Mouse (Mus musculus) liver, adult 2 months (tissue): ENCODE results near the gene Eif2a. TPM values are rescaled to one million over a fixed set of nuclear protein-coding genes. Genes with fewer than 3 reads are reported as not detected.

Experiments
- DNase-seq: peaks from one replicate; pipeline ENCODE4 v3.0.0-alpha.2; 2011; ENCODE audit warnings: low read depth, low spot score; ENCODE audit errors: extremely low read depth
- H3K27ac ChIP-seq: fragments of 200-500 bp; replicated peaks from 2 replicates; pipeline ENCODE4 v1.5.1; 2012; ENCODE audit warnings: low read depth, mild to moderate bottlenecking, control low read depth, inconsistent platforms, low read length; ENCODE audit not compliant: insufficient read depth
- H3K27me3 ChIP-seq: fragments of 200-500 bp; 2 replicates; pipeline ENCODE4 v1.6.1; 2012; ENCODE audit warnings: mild to moderate bottlenecking, moderate library complexity, low read length, inconsistent platforms; ENCODE audit not compliant: control insufficient read depth, insufficient read depth
- H3K36me3 ChIP-seq: fragments of 200-500 bp; 2 replicates; pipeline ENCODE4 v1.6.1; 2012; ENCODE audit warnings: low read length, inconsistent platforms; ENCODE audit not compliant: control insufficient read depth, insufficient read depth
- H3K4me1 ChIP-seq: fragments of 200-500 bp; 2 replicates; pipeline ENCODE4 v1.6.1; 2011; ENCODE audit warnings: low read length; ENCODE audit not compliant: control insufficient read depth, insufficient read depth
- H3K4me3 ChIP-seq: fragments of 200-500 bp; 2 replicates; pipeline ENCODE4 v1.5.1; 2011; ENCODE audit warnings: low read depth, mild to moderate bottlenecking, control low read depth, low read length, moderate library complexity; ENCODE audit not compliant: insufficient read depth
- H3K79me2 ChIP-seq: fragments of 200-500 bp; 2 replicates; pipeline ENCODE4 v1.6.1; 2012; ENCODE audit warnings: inconsistent platforms, mild to moderate bottlenecking, low read length, moderate library complexity; ENCODE audit not compliant: control insufficient read depth, insufficient read depth
- H3K9ac ChIP-seq: fragments of 200-500 bp; 2 replicates; pipeline ENCODE4 v1.6.1; 2012; ENCODE audit warnings: low read depth, mild to moderate bottlenecking, control low read depth, inconsistent platforms, low read length
- CTCF ChIP-seq: fragments of 200-500 bp; IDR thresholded peaks from 2 replicates; pipeline ENCODE4 v1.5.1; 2011; ENCODE audit warnings: low read depth, low read length, control low read depth
- POLR2A ChIP-seq: fragments of 200-500 bp; IDR thresholded peaks from 2 replicates; pipeline ENCODE4 v1.6.1; 2011; ENCODE audit warnings: low read length, control low read depth; ENCODE audit not compliant: insufficient read depth; ENCODE audit errors: extremely low read depth
- WGBS: fragments of 180-500 bp; shearing (Covaris S2); methylation state at CpG from one replicate; pipeline ENCODE4 v1.1.7; 2018; 5-methylcytosine and 5-hydroxymethylcytosine counted together
- polyA plus RNA-seq: library from polyadenylated mRNA; depleted of rRNA; stranded (reverse); fragments of >200 nt; gene quantifications from 2 replicates; pipeline ENCODE4 v1.2.3, GENCODE M21; 2012
- total RNA-seq: library from RNA; depleted of rRNA; stranded (reverse); fragments of >200 nt; gene quantifications from 2 replicates; pipeline ENCODE4 v1.2.3, GENCODE M21; 2014

Eif2a gene
- total and polyA plus RNA-seq, 2 experiments: 5.7 to 66.7 TPM

DNA sequence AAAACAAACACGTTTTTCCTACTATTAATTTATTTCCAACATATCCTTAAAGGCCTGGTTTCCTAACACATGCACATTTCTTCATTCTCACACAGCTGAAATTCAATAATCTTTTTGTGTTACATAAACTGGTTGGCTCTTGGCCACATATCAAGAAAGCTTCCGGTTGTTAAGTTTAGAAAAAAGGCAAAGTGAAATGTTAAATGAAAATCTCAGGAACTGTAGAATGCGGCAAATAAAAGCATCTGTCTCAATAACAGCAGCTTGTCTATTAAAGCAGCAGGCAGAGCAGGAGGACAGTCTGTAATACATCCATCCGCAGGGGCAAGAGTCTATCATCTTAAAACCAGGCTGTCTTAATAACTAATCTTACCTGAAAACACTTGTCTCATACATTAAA is 1.4 kb upstream of the Eif2a start:
- Histone ChIP-seq H3K79me2 (peaks cover 10% of the 10 kb centered on the region; the same call in 1 of the 2 replicates), H3K27ac (0 out of 2 replicates have a peak overlapping the region, but pooled peaks have one; percentile 46), H3K36me3 (peaks cover 26% of the 10 kb centered on the region), H3K9ac (peak overlapping the region; percentile 62; the same call in 1 of the 2 replicates), H3K27me3 (no peaks in the 10 kb centered on the region), H3K4me1 (peaks cover 4% of the 10 kb centered on the region), H3K4me3 (peak overlapping the region; percentile 97)
- DNase-seq: peak; percentile 63
- TF ChIP-seq CTCF (no peak), POLR2A (no peak)
- WGBS: 7% methylated on average over 4 of the region's 4 CpGs

- Histone ChIP-seq H3K9ac (peak overlapping the region; percentile 96), H3K4me3 (peak overlapping the region; percentile 97), H3K36me3 (peaks cover 26% of the 10 kb centered on the region), H3K27me3 (no peaks in the 10 kb centered on the region), H3K27ac (peak overlapping the region; percentile 89), H3K4me1 (peaks cover 4% of the 10 kb centered on the region), H3K79me2 (peaks cover 10% of the 10 kb centered on the region; the same call in 1 of the 2 replicates)
- under 1% methylated on average over 40 of the region's 40 CpGs for WGBS
- TF ChIP-seq CTCF (no peak), POLR2A (no peak)
- no peak for DNase-seq
Measured at GRCm38 (mm10) chr3:58525166-58525565, 455 bp upstream of the Eif2a start.

- no peak overlapping the region for H3K27ac ChIP-seq
Measured at GRCm38 (mm10) chr3:58526408-58526737, 752 bp downstream of the Eif2a start.

GRCm38 (mm10) chr3:58536573-58536972 is 11.0 kb downstream of the Eif2a start:
- DNase-seq: no peak
- H3K4me1 ChIP-seq: no peaks in the 10 kb centered on the region

More at GRCm38 (mm10) chr3:58526408-58526737, 752 bp downstream of the Eif2a start:
- Histone ChIP-seq H3K4me1 (peaks cover 4% of the 10 kb centered on the region), H3K36me3 (peaks cover 24% of the 10 kb centered on the region), H3K9ac (no peak overlapping the region), H3K4me3 (peak overlapping the region; percentile 72), H3K27me3 (no peaks in the 10 kb centered on the region), H3K79me2 (peaks cover 10% of the 10 kb centered on the region; the same call in 1 of the 2 replicates)
- DNase-seq: no peak
- WGBS: 4% methylated on average over 4 of the region's 4 CpGs
- TF ChIP-seq POLR2A (no peak), CTCF (no peak)

DNA sequence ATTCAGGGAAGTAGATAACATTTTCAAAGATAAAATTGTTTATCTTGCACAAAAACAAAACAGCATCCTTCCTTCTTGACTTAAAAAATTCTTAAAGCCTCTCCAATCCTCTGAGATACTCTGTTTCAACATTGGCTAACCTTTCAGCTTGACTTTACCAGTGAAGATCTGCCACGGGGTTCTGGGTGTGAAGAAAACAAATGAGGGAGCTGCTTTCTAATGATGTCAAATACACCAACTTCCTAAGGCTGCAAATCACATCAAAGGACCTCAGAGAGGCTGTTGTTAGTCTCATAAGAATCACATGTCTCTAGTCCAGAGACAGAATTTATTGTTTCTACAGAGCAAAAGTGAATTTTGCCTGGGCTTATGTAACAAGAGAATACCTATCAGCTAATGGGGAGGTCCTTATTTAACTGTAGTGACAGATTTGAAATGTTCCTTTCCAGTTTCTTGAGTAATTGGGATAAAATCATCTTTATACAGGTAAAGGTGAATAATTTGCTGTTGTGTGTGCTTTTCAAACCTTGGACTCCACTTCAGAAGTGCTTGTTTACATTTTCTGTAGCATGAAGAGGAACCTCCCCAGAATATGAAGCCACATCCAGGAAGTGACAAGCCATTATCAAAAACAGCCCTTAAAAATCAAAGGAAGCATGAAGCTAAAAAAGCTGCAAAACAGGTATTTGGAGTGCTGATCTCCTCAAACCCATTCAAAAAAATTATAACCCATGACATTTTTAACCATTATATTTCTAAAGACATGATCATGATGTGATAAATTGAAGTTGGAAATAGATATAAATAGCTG is 26.6 kb downstream of the Eif2a start:
- WGBS: 75% methylated on average over 1 of the region's 1 CpGs
- Histone ChIP-seq H3K4me3 (no peak overlapping the region), H3K27ac (no peak overlapping the region), H3K9ac (no peak overlapping the region), H3K27me3 (no peaks in the 10 kb centered on the region), H3K4me1 (no peaks in the 10 kb centered on the region), H3K36me3 (peaks cover 40% of the 10 kb centered on the region), H3K79me2 (no peaks in the 10 kb centered on the region)
- no peak for TF ChIP-seq POLR2A
- TF ChIP-seq CTCF: no peak
- DNase-seq: no peak

More at GRCm38 (mm10) chr3:58536573-58536972, 11.0 kb downstream of the Eif2a start:
- H3K79me2 ChIP-seq: no peaks in the 10 kb centered on the region; the same call in 1 of the 2 replicates
- TF ChIP-seq CTCF (no peak), POLR2A (no peak)
- no peak overlapping the region for H3K27ac ChIP-seq
- no peak overlapping the region for H3K9ac ChIP-seq
- no peaks in the 10 kb centered on the region for H3K27me3 ChIP-seq
- WGBS: 97% methylated on average over 3 of the region's 3 CpGs
- H3K36me3 ChIP-seq: peaks cover 28% of the 10 kb centered on the region
- no peak overlapping the region for H3K4me3 ChIP-seq

DNA sequence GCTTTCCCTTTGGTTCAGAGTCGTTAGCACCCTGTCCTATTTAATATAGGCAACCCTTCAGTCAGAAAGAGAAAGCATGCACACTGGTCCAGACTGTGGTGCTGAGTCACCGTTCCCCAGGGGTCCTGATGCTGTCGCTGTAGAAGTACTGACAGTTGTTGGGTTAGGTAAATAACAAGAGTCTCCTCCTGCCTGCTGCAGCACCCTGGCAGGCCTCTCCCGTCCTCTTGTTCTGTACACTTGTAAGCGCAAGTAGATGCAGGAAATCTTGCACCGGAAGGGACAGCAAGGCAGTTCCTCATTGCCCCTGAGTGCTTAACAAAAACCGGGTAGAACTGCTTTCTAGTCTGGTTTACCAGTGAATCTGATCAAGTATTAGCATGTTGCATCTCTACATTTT is 31.0 kb downstream of the Eif2a start:
- Histone ChIP-seq H3K9ac (no peak overlapping the region), H3K36me3 (peaks cover 27% of the 10 kb centered on the region), H3K4me3 (no peak overlapping the region), H3K4me1 (peaks cover 7% of the 10 kb centered on the region; the same call in 1 of the 2 replicates), H3K27me3 (no peaks in the 10 kb centered on the region), H3K27ac (no peak overlapping the region), H3K79me2 (no peaks in the 10 kb centered on the region)
- WGBS: 86% methylated on average over 7 of the region's 7 CpGs
- no peak for DNase-seq
- TF ChIP-seq POLR2A (no peak), CTCF (no peak)
